Mouse (Mus musculus): Measurements from ENCODE around the gene Rab11fip4. TPM values are rescaled to one million over a fixed set of nuclear protein-coding genes. Genes with fewer than 3 reads are reported as not detected.

Gene Rab11fip4
- total RNA-seq, 2 experiments from 2014 or later, result 147 to 149 TPM

- DNase-seq (ENCODE audit: low spot score in 2 of 2), result peak; percentile 85 to 90
These were observed 120.1 kb downstream of the Rab11fip4 start for GRCm38 (mm10) chr11:79710868-79711765.

- no peak for DNase-seq (ENCODE audit: low spot score in 2 of 2)
These were observed 120.9 kb downstream of the Rab11fip4 start for GRCm38 (mm10) chr11:79711766-79712369.

GRCm38 (mm10) chr11:79713184-79713583 is 122.2 kb downstream of the Rab11fip4 start:
- no peak for DNase-seq (ENCODE audit: low spot score in 2 of 2)

- no peak for DNase-seq (ENCODE audit: low spot score in 2 of 2)
These were observed 122.7 kb downstream of the Rab11fip4 start for GRCm38 (mm10) chr11:79713678-79714077.

DNA sequence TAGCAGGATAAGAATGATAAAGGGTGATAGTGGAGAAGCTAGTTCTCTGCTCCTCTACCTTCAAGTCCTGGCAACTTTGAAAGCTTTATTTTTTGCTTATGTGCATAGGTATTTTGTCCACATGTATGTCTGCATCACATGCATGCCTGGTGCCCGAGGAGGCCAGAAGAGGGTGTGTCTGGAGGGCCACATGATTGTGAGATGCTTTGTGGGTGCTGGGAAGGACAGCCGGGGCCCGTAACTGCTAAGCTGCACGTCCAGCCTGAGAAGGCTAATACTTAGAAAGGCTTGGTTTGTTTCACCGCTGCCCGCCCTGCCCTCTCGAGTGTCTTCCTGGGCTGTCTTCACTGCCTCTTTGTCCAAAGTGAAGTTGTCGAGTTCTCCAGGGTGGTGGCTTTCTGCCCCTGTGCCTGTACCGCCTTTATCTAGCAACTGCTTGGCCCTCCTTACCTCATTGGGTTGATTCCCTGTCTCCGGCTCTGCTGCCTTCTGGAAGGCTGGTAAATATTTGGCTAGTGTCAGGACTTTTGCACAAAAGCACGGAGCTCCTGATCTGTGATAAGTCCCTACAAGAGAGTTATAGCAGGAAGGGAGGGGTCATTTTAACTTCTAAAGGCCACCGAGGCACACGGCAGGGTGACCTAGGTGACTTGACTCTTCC is 123.2 kb downstream of the Rab11fip4 start:
- DNase-seq (ENCODE audit: low spot score in 2 of 2), result no peak

- DNase-seq (ENCODE audit: low spot score in 2 of 2), result no peak
These were observed 123.7 kb downstream of the Rab11fip4 start for GRCm38 (mm10) chr11:79714743-79715110.

DNA sequence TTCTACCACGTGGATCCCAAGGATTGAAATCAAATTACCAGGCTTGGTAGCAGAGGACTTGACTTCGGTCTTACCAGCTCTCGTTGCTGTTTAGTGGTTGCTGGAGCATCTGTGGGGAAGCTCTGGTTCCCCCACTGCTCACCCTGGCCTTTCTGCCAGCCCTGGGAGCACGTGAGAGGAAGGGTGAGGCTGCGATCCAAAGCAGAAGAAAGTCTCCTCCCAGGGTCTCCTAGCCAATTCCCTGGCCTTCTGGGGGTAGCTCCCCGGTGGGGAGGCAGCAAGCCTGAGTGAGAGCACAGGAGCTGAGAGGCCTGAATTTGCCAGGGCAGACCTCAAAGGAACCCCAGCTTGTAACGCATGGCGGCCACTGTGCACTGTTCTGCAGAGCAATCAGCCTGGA is 124.3 kb downstream of the Rab11fip4 start:
- no peak for DNase-seq (ENCODE audit: low spot score in 2 of 2)

- DNase-seq (ENCODE audit: low spot score in 2 of 2), result no peak
These were observed 124.9 kb downstream of the Rab11fip4 start for GRCm38 (mm10) chr11:79715733-79716452.

DNA sequence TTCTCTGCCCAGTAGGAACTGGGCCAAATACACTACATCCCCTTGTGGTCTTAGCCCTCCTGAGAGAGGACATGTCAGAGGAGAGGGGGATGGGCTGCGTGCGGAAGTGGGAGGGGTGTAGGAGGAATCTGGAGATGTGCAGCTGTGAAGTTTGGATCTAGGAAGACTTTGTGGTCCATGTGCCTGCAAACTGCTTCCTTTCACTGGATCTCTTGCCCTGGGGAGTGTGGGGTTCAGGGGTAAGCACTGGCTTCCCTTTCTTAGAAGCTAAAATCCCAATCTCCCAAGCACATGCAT is 125.4 kb downstream of the Rab11fip4 start:
- DNase-seq (ENCODE audit: low spot score in 2 of 2), result no peak

DNA sequence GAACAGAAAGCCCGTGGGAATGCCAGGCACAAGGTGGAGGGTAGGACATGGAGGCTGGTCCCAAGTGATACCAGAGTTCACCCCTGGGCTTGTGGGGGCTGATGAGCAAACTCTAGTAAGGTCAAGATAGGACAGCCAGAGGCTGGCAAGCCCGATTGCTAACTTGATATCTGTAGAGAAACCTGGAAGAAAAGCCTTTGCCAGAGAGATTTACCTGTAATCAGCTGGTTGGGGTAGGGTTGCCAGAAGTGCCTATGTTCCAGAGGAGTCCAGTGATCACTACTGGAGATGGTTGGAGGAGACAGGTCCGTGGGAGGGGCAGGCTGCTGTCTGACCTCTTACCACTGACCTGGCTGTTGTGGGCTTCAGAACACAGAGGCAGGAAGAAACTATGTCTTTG is 126.3 kb downstream of the Rab11fip4 start:
- no peak for DNase-seq (ENCODE audit: low spot score in 2 of 2)

DNA sequence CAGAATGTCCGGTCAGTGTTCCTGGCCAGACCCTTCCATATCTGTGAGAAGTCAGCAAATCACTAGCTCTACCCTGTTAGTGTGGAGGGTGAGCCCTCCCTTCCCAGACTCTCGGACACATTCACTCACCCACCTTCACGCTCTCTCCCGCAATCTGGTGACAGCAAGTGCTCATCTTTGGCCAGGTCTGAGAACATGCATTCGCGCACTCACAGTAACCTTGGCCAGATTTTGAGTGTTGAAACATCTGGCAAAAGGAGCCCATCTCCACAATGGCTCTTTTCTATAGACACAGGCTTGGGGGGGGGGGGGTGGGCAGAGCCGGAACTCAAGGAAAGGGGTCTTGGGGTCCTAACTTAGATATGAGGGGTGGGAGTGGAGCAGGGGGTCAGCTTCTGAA is 126.8 kb downstream of the Rab11fip4 start:
- DNase-seq (ENCODE audit: low spot score in 2 of 2), result no peak

DNA sequence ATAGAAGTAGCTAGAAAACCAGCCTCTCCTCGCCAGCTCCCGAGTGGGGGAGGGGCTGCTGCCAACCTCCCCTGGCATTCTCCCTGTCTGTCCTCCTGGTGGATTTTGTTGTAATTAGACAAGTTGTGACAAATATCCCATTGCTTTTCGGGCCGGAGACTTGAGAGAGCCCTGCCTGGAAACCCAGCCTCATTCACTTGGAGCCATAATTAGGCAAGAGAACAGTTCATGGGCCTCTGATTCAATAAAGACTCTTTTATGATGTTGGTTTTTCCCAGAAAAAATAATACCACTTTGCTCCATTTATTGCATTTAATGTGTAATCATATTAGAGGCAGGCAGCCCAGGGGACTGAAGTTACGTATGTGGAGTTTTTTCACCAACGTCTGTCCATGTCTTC is 127.2 kb downstream of the Rab11fip4 start:
- no peak for DNase-seq (ENCODE audit: low spot score in 2 of 2)

GRCm38 (mm10) chr11:79718829-79719346 is 127.9 kb downstream of the Rab11fip4 start:
- no peak for DNase-seq (ENCODE audit: low spot score in 2 of 2)

- no peak for DNase-seq (ENCODE audit: low spot score in 2 of 2)
These were observed 129.7 kb downstream of the Rab11fip4 start for GRCm38 (mm10) chr11:79720737-79721136.

DNA sequence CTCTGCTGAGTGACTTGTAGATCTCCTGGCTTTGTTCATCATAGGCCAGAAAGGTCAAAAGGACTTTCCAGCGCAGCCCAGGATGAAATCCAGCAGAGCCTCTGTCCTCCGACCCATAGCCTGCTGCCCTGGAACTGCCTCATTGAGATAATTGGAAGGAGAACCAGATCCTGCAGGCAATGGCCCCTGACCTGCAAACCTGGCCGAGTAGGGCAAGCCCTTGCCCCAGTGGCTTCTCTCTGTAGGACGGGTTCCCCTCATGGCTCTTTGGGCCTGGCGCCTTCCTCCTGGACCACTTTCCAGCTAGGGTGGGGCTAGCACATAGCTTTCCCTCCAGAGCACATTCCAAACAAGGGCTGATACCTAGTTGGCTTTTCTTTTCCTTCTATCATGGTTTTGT is 131.8 kb downstream of the Rab11fip4 start:
- DNase-seq (ENCODE audit: low spot score in 2 of 2), result no peak

DNA sequence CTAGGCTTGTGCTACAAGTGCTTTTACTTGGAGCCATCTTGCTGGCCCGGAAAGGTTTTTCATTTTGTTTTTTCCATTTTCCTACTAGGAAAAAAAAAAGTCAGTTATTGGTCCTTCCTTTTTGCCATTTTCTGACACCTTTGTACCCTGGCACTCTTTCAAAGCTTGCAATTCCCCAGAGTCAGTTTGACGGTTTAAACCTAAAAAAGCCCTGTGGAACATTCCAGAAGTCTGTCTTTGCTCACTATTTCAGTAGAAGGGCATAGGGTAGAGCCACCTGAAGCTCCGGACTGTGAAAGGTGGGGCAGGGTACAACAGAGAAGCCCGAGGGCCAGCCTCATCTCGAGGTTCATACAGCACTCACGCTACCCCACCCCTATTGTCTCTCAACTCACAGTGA is 134.0 kb downstream of the Rab11fip4 start:
- no peak for DNase-seq (ENCODE audit: low spot score in 2 of 2)

GRCm38 (mm10) chr11:79729231-79730047 is 138.4 kb downstream of the Rab11fip4 start:
- peak; percentile 67 to 76 for DNase-seq (ENCODE audit: low spot score in 2 of 2)

DNA sequence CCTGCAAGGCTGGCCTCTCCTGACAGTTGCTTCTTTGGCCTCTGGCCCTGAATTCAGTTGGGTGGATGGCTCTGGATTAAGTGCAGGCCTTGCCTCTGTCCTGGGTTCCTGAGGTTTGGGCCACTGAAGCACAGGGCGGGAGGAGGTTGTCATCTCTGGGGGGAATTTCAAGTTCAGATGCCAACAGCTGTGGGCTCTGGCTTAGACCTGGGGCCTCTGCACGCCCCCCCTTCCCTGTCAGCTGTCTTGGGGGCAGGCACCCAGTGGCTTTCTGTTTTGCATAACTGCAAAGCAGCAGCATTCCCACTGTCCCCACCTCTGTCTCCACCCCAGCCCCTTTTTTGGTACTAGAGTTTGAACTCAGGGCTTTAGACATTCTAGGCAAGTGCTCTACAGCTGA is 139.4 kb downstream of the Rab11fip4 start:
- no peak for DNase-seq (ENCODE audit: low spot score in 2 of 2)

- DNase-seq (ENCODE audit: low spot score in 2 of 2), result no peak
These were observed 140.5 kb downstream of the Rab11fip4 start for GRCm38 (mm10) chr11:79731476-79731875.

- no peak for DNase-seq (ENCODE audit: low spot score in 2 of 2)
These were observed 142.0 kb downstream of the Rab11fip4 start for GRCm38 (mm10) chr11:79733013-79733412.
